Mouse (Mus musculus) lung, adult 2 months (tissue): ENCODE measurements at regions not wholly inside any gene's neighbourhood (a gene's known extent, or its start where the extent isn't known, plus 50 kb on each side); places are given as distances from the start of the nearest gene placed in this dataset.

ENCODE experiments used
- DNase-seq: peaks from one replicate; pipeline ENCODE4 v3.0.0; 2022
- H3K4me1 ChIP-seq: fragments of 200-500 bp; 2 replicates; pipeline ENCODE4 v1.6.1; 2011; ENCODE audit warnings: low read length; ENCODE audit not compliant: control insufficient read depth, insufficient read depth
- H3K4me3 ChIP-seq: fragments of 200-500 bp; replicated peaks from 2 replicates; pipeline ENCODE3; 2011; ENCODE audit warnings: low read depth, mild to moderate bottlenecking, control low read depth, low read length; ENCODE audit errors: extremely low read depth
- CTCF ChIP-seq: fragments of 200-500 bp; IDR thresholded peaks from 2 replicates; pipeline ENCODE4 v1.5.1; 2011; ENCODE audit warnings: mild to moderate bottlenecking, low read length, control low read depth; ENCODE audit not compliant: insufficient read depth
- POLR2A ChIP-seq: fragments of 200-500 bp; IDR thresholded peaks from 2 replicates; pipeline ENCODE4 v1.6.1; 2011; ENCODE audit warnings: low read depth, mild to moderate bottlenecking, control low read depth, low read length, borderline replicate concordance; ENCODE audit errors: extremely low read depth
- WGBS: fragments of 180-500 bp; shearing (Covaris S2); methylation state at CpG from one replicate; pipeline ENCODE4 v1.1.7; 2018; 5-methylcytosine and 5-hydroxymethylcytosine counted together

GRCm38 (mm10) chr13:82912859-82913258, 591.0 kb upstream of the Mef2c start:
- no peak for DNase-seq
- 81% methylated on average over 8 of the region's 8 CpGs for WGBS
- no peak for TF ChIP-seq POLR2A
- TF ChIP-seq CTCF, result no peak
- no peaks in the 10 kb centered on the region for H3K4me1 ChIP-seq
- no peak overlapping the region for H3K4me3 ChIP-seq

GRCm38 (mm10) chr13:82915194-82915593, 588.6 kb upstream of the Mef2c start:
- TF ChIP-seq CTCF, result no peak
- TF ChIP-seq POLR2A, result no peak
- no peak for DNase-seq
- no peak overlapping the region for H3K4me3 ChIP-seq
- 86% methylated on average over 4 of the region's 4 CpGs for WGBS
- H3K4me1 ChIP-seq, result no peaks in the 10 kb centered on the region

DNA sequence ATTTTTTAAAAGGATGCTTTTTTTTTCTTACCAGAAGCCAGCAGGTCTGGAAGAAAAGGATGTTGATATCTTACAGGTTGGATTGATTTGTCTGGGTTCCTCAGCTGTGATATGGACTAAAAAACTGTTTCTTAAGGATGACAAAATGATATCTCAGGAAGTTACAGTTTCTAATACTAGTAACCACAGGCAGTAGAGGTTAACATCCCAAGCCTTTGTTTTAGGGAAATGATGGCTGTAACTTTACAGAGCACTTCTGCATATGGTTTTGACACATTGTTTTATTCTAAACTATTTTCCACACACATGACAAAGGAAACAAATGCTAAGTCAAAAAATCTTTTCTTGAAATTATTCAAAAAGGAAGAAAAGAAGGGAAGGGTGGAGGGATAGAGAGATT, 573.8 kb upstream of the Mef2c start:
- Histone ChIP-seq H3K4me3 (no peak overlapping the region), H3K4me1 (no peaks in the 10 kb centered on the region)
- no peak for DNase-seq
- TF ChIP-seq CTCF (no peak), POLR2A (no peak)

DNA sequence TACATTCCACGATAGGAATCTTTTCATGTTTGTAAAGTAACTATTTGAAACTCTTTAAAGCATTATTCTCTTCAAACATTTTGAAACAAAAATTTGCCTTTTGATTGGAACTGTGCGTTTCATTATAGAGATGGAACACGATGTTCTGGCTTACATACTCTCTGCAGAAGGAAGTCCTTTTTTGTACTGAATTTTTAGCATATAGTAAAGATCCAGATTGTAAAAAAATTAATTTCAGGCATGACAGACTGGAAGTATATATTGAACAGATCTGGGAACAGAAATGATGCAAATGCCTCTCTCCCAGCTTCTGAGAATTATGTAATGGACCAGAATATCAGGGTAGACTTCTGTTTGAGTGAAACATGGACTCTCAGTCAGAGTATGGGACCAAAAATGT, 566.0 kb upstream of the Mef2c start:
- Histone ChIP-seq H3K4me3 (no peak overlapping the region), H3K4me1 (no peaks in the 10 kb centered on the region)
- no peak for DNase-seq
- TF ChIP-seq POLR2A, result no peak
- TF ChIP-seq CTCF, result no peak
- WGBS, result 83% methylated on average over 3 of the region's 3 CpGs

- Histone ChIP-seq H3K4me3 (no peak overlapping the region), H3K4me1 (no peaks in the 10 kb centered on the region)
- 45% methylated on average over 11 of the region's 11 CpGs for WGBS
- DNase-seq, result no peak
- TF ChIP-seq POLR2A (no peak), CTCF (no peak)
These were observed 561.0 kb upstream of the Mef2c start for GRCm38 (mm10) chr13:82942691-82943341.

DNA sequence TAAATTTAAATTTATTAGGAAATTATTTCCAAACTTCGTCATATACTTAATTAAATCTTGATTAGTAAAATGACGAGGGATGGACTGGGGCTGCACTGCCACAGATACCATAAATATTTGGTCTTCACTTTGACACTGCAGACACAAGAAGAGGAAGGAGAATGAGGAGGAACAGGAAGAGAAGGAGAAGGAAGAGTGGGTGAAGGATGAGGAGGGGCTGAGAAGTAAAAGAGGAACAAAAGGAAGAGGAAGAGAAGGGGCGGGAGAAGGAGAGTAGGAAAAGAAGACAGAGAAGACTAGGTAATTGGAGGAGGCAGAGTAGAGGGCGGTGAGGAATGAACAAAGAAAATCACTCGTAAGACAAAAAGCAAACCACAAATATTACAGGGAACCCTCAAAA, 556.9 kb upstream of the Mef2c start:
- WGBS, result 82% methylated on average over 5 of the region's 5 CpGs
- H3K4me1 ChIP-seq, result no peaks in the 10 kb centered on the region
- H3K4me3 ChIP-seq, result no peak overlapping the region
- no peak for TF ChIP-seq POLR2A
- no peak for TF ChIP-seq CTCF
- DNase-seq, result no peak

DNA sequence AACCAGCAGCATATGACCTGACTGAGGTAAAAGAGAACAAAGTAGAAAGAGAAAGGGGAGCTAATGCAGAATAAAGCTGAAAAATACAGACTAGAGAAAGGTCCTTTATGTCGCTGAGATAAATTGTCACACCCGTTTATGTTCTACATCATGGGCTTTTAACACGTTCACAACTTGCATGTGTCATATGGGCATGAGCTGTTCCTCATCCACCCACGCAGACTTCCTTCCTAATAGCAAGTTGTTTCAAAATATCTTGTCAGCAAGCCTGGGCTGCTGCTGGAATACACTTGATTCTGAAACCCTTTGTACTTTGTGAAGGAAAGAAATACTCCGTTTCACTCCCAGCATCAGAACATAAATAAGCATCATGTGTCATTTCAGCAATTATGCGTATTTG, 554.3 kb upstream of the Mef2c start:
- no peak for DNase-seq
- H3K4me1 ChIP-seq, result no peaks in the 10 kb centered on the region
- no peak overlapping the region for H3K4me3 ChIP-seq
- WGBS, result 47% methylated on average over 6 of the region's 6 CpGs
- TF ChIP-seq POLR2A, result no peak
- no peak for TF ChIP-seq CTCF

- 69% methylated on average over 3 of the region's 3 CpGs for WGBS
- no peak for DNase-seq
- TF ChIP-seq POLR2A, result no peak
- TF ChIP-seq CTCF, result no peak
- H3K4me3 ChIP-seq, result no peak overlapping the region
- no peaks in the 10 kb centered on the region for H3K4me1 ChIP-seq
These were observed 541.5 kb upstream of the Mef2c start for GRCm38 (mm10) chr13:82962333-82962732.

- DNase-seq, result no peak
- WGBS, result 82% methylated on average over 9 of the region's 9 CpGs
- no peaks in the 10 kb centered on the region for H3K4me1 ChIP-seq
- TF ChIP-seq POLR2A, result no peak
- TF ChIP-seq CTCF, result no peak
- H3K4me3 ChIP-seq, result no peak overlapping the region
These were observed 532.1 kb upstream of the Mef2c start for GRCm38 (mm10) chr13:82971722-82972121.

DNA sequence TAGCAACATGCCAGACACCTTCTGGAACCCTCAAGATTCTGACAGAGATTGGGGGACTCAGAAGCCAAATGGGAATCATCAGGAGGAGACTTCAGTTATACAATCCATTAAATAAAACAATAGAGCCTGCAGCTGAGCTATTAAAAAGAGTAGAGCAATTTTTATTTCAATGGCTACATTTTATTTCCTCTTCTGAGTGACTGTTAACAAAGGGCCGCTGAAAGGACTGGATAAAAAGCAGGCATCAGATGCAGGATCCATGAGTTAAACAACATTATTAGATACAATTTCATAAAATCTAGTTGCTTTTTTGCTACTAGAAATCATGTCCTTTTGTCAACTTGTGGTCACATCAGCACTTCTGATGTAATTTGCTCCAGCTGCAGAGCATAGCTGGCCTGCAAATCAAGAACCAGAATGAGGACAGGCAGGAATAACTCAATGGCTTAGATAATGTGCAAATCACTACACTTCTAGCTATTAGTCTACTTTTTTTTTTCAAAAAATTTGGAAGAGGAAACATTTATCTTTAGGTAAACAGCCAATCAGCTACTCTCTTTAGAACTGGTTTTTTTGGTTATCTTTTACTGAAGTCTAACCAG, 529.5 kb upstream of the Mef2c start:
- 81% methylated on average over 1 of the region's 1 CpGs for WGBS

DNA sequence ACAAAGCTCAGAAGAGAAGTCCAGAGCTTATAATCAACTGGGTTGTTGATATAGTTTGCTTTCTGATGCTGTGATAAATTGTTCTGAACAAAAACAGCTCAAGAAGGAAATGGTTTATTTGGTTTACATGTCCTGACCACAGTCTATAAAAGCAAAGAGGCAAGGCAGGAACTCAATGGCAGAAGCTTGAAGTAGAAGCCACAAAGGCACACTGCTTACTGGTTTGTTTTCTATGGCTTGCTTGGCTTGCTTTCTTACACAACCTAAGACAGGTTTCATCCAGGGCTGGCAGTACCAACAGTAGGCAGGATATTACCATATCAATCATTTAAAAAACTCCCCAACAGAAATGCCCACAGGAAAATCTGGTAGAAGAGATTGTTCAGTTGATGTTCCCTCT, 502.7 kb upstream of the Mef2c start:
- no peak for DNase-seq
- TF ChIP-seq CTCF (no peak), POLR2A (no peak)
- H3K4me3 ChIP-seq, result no peak overlapping the region
- H3K4me1 ChIP-seq, result no peaks in the 10 kb centered on the region

More for the DNA sequence above, 529.5 kb upstream of the Mef2c start:
- TF ChIP-seq CTCF (no peak), POLR2A (no peak)
- Histone ChIP-seq H3K4me3 (no peak overlapping the region), H3K4me1 (no peaks in the 10 kb centered on the region)
- no peak for DNase-seq
